Mouse (Mus musculus) layer of hippocampus, adult 8-10 months (tissue): ENCODE data around the gene Agrp. TPM values are rescaled to one million over a fixed set of nuclear protein-coding genes. Genes with fewer than 3 reads are reported as not detected.
A peak's percentile ranks its signal among the peaks of the same experiment; 100 is the strongest.
"Not testable (repeated sequence)": the region's sequence is repeated elsewhere in the genome, so short reads cannot be mapped to it uniquely, and the experiment has no call there.

Experiments used
- DNase-seq, 2 experiments: peaks; one replicate each; pipeline ENCODE4 v3.0.0; 2022; ENCODE audit warnings: low spot score in 2 of 2
- total RNA-seq, 4 experiments: library from RNA; stranded (reverse); gene quantifications; 2 replicates each; pipeline ENCODE4 v1.2.4; 2022

The Agrp gene
- total RNA-seq, 4 experiments from 2014 or later = 0.79 TPM; not detected in 3

DNA sequence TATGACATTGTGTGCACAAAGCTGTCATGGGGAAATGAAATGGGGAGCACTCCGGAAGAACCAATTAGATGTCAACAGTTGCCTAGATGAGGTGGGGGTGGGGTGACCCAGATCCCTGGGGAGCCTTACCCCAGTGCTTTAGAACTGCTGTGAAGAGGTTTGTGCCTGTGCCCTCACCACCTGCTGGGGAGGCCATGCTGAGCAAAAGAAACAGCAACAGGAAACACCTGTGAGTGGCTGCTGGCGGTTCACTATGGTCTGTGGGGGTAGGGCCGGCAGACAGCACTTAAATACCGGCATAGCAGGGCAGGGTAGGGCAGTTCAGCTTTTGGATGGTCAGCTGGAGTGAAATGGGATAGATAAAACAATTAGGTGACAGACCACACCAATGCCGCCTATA, 14.1 kb downstream of the Agrp start:
- no peak for DNase-seq

DNA sequence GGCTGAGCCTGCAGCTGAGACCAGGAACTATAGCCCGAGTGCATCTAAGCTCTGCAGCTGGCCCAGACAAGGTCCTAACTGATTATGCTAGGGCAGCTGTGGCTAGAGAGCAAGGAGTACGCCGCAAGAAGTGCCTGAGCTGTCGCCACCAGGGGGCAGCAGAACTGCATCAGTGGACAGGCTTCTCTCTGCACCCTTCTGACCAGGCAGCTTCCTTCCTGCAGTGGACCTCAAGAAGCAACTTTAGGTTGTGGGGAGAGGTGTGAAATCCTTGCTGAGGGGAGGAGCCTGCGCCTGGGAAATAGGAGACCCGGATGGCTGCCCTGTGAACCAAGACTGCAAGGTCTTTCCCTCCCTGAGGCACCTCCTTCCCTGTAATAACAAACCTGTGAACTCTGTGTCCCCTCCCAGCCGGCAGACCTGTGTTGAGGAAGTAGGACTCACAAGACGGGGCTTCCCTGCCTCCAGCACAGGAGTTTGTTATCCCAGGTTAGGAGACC, 14.7 kb downstream of the Agrp start:
- peak; percentile 88 to 97 for DNase-seq

DNA sequence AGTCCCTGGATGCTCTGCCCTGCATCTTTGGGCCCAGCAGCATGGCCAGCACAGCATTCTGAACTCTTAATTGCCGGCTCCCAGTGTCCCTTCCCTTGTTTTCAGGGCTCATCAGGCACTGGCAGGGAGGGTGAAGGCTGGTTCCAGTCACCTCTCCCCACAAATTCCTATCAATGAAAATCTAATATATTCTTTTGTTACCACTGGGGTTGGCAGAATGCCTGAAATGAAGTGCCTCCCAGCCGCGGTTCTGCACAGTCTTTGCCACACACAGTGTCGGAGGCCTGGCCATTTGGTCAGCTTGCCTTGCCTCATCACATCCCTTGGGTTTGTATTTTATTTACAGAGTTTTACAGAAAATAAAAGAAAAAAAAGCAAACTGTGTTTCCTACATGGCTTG, 15.4 kb downstream of the Agrp start:
- no peak for DNase-seq

DNA sequence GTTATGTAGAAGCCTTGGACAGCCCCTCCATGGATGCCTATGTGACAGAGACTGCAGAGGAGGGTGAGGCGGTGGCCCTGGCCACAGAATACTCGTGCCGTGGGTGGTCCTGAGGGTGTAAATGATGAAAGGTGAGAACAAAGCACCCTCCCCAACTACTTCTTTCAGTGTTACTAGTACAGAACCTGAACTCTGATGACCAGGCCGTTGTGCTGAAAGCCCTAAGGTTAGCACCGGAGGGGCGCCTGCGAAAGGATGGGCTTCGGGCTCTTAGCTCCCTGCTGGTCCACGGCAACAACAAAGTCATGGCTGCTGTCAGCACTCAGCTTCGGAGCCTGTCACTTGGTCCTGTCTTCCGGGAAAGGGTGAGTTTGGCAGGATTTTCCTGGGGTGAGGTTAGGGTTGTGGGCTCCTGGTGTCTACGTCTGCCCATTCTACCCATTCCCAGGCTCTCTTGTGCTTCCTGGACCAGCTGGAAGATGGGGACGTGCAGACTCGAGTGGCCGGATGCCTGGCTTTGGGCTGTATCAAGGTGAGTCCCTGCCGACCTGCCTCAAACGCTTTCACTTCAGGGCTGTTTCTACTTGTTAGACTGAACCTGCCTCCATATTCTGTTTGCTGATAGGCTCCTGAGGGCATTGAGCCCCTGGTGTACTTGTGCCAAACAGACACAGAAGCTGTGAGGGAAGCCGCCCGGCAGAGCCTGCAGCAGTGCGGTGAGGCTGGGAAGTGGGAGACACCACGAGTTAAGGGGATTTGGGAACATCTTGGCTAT, 16.1 kb downstream of the Agrp start:
- DNase-seq = no peak

DNA sequence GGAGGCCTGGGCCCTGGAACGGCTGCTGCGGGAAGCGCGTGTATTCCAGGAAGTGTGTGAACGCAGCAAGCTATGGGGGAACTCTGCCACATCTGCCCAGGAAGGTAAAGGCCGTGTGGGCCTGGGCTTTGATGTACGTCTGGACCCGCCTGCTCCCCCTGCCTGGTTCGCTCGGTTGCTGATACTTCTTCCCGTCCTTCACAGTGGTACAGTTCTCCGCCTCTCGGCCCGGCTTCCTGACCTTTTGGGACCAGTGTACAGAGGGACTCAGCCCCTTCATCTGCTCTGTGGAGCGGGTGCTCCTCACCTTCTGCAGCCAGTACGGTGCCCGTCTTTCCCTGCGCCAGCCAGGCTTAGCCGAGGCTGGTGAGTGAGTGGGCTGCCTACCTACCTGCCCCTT, 17.0 kb downstream of the Agrp start:
- DNase-seq = no peak

DNA sequence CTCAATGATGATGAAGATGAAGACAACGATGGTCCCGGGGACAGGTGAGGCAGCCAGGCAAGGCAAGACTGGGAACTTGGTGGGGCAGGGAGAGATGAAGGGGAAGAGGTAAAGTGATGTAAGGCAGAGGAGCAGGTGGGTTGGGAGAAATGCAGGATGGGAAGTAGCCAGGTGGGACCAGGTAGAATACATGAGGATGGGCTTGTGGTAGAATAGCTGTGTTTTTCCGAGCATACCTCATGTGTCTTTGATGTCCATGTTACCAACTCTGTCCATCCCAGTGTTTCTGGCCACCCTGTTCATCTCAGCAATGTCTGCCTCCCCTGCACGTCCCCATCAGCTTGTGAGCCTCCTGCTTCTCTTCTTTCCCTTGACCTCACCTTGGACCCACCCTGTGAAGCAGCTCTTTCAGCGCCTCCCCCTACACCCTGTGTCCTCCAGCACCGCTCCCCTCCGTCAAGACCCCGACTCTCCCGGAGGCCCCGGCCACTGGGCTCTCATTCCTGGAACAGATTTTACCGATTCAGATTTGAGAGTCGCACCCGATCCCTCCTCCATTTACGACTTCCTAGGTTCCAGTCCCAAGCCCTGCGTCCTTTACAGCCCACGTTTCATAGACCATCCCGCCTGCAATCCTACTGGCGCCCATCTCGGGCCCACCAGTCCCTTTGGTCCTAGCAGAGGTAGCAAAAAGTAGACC, 18.2 kb downstream of the Agrp start:
- DNase-seq = no peak

DNA sequence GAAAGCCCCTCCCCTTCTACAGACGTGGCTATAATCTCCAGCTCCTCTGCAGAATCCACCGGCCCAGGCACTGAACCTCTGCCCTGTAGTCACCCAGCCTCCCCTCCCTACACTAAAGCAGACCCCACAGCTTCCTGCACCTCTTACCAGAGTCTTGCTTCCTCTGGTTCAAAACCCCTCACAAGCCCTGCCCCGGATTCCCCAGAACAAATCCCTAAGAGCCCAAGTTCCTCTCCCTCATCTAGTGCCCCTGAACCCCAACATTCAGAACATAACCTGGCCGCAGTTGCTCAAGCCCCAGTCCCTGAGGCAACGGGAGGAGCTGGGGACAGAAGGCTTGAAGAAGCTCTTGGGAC, 18.9 kb downstream of the Agrp start:
- DNase-seq = no peak

DNA sequence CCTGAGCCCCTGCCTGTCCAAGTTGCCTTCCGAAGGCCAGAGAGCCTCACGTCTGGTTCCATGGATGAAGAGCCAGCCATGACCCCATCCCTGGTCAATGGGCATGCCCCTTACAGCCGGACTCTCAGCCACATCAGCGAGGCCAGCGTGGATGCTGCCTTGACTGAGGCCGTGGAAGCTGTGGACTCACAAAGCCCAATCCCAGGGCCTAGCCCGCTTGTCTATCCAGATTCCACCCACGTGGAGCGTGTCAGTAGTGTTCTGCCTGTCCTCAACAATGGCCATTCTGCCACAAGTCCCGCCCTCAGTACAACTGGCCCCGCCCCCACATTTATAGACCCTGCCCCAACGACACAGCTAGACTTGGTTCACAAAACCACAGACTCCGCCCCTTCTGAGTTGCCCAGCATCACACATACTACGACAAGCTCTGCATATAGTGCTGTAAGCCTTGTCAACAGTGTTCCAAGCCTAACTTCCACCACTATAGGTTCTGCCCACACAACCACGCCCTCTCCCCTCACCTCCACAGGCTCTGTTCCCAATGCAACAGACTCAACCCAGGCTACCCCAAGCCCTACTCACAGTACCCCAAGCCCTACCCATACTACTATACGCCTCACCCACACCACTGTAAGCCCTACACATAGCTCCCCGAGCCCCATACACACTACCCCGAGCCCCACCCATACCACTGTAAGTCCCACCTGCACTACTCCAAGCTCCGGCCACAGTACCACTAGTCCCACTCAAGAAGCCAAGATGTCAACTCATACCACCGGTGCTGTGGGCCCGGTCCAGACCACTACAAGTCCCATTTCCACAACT, 19.5 kb downstream of the Agrp start:
- no peak for DNase-seq

DNA sequence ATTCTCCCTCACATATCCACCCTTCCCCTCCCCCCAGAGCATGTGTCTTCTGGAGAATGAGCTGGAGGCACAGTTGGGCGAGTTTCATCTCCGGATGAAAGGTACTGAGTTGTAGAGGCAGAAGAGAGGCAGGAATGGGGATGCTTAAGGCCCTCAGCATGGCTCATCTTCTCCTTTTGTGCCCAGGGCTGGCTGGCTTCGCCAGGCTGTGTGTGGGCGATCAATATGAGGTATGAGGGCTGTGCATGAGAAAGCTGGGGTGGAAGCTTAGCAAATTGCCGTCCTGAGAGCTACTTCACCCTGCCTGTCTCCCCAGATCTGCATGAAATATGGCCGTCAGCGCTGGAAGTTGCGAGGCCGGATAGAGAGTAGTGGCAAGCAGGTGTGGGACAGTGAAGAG, 21.3 kb downstream of the Agrp start:
- DNase-seq = peak in 1 of 2 experiments; percentile 52

DNA sequence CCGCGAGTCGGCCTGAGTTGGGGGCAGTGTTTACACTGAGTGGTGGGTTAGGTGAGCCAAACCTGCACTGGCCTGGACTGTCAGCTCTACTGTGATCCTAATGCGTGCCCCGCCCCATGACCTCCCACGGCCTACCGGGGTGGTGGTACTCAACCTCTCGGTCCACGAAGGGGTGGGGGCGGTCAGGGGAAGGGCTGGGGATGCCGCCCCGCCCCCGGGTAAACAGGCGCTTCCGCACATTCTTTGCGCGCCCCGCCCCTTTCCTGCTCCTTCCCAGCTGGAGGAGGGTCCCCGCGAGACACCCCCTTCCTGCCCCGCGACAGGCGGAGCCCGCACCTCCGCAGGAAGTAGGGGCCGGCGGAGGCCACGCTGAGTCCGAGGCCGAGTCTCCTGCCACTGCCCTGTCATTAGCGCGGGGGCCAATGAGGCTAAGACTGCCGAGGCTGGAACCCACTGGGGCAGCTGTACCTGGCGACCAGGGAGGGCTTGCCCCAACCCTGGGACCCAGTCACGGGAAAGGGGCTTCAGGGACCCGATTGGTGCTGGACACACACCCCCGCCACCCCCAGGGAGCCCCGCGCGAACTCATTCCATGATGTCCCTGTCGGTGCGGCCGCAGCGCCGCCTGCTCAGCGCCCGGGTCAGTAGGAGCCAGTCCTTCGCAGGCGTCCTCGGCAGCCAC, 23.2 kb downstream of the Agrp start:
- no peak for DNase-seq

DNA sequence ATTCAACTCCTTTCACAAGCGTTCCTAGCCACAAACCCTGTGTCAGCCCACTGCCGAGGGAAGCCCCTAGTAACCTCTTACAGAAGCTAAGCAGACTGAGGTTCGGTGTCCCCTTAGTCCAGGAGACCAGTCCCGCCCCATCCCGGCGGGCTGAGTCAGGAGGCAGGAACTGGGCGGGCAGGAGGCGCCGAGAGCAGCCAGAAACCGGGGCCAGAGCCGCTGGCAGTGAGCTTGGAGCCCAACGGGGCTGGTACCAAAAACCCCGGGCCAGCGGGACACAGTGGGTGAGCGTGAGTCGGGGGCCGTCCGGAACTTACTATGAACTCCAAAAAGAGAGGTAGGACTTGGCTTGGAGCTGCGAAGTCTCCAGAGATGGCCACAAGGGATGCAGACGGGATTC, 24.2 kb downstream of the Agrp start:
- no peak for DNase-seq

DNA sequence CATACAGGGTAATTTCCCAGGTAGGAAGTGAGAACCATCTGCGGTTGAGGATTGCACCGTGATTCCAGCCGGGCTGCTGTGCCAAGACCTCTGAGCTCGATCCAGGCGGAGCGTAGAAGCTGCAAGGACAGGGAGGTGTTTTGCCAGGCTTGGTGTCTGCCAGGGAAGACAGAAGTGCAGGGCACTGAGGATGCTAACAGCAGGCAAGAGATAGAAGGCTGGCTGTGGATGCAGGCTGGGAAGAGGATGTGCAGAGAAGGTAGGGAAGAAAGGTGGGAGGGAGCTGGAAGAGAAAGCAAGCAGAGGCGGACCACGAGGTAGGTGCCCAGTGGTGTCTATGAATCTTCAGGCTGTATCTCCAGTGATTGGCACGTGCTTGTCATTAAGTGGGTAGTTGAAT, 25.4 kb downstream of the Agrp start:
- no peak for DNase-seq

DNA sequence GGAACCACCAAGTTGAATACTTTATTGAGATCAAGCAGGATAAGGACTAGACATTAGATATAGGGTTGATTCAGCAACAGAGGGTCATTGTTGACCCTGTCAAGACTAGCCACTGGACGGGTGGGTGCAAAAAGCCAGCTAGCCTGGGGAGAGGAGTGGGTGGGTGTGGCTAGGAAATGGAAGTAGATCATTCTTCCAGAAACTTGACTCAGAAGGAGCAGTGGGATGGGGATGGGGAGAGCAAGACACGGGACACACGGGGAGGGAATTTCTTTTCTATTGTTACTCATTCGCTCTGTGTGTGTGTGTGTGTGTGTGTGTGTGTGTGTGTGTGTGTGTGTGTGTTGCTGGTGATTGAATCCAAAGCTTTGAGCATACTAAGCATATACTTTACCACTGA, 27.4 kb downstream of the Agrp start:
- DNase-seq = no peak

DNA sequence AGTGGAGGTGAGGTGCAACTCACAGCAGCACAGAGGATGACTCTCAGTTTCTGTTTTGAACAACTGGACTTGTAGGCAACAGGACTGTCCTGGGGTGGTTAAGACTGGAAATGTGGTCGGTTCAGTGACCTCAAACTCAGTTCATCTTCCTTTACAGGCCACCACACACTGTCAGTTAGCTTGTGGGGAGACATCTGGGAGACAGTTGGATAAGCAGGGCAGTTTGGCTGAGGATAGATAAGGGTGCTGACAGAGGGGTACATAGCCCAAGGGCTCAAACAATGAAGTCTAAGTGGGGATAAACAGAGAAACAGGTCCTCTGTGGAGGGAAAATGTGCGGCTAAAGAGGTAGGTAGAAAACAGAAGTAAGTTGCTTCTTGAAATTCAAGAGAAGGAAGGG, 27.8 kb downstream of the Agrp start:
- no peak for DNase-seq

DNA sequence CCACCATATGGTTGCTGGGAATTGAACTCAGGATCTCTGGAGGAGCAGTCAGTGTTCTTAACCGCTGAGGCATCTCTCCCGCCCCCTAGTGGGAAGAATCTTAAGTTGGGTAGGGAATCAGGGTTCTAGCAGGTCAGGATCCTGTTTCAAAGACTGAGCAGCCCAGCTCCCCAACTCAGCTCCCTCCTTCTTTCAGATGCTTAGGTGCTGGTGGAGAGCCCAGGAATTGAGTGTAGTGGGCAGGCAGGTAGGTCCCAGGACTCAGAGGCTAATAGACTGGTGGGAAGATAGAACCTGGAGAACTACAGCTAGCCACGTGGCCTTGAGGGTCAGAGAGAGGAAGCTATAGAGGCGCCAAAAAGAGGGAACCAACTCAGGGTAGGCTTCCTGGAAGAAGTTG, 29.5 kb downstream of the Agrp start:
- DNase-seq = no peak

DNA sequence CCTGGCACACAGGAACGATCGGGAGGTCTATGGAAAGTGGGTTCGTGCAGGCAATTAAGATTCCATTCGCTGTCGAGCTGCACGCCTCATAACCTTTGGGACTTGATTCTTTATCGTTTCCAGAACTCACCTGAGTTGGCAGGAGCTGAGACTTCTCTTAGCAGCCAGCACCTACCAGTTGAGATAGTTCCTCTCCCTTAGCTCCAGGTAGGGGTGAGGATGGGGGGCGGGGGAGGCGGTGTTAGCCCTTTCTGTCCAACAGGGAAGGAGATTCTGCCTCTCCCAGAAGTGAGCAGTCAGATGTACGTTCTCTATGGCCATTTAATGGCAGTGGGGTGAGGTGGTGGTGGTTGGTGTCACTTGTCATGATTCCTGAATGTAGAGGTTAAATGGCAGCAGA, 30.1 kb downstream of the Agrp start:
- no peak for DNase-seq

DNA sequence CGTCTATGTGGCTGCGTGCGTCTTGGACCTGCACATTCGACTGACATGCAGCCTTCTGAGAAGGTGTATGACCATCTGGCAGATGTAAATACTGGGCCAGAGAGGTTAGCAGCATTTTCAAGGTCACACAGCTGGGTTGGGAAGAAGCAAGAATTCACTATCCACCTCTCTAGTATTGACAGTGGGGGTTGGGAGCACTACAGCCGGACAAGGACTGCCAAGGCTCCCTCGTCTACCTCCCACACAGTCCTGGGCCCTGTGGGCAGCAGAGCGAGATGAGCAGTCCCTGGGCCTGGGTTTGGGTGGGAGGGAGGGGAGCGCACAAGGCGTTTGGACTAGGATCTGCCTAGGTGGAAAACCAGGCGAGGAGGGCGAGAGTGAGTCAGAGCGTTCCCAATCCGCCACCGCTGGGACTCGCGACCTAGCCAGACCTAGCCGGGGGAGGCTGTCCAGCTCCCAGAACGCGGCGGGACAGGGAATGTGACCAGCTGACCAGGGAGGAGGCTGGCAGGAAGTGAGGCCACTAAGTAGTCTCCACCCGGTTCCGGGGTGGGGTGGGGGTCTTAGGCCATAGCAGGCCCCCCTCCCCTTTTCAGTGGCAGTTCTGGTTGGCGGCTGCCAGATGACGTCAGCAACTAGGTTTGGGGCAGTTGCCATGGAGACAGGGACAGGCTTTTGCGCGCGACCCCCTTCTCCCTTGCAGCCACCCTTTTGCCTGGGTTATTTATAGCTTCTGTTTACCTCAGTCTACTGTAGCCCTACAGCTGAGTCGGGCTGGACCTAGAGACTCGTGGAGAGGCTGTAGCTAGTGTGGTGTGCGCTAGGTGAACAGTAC, 30.8 kb downstream of the Agrp start:
- DNase-seq = peak; percentile 83

DNA sequence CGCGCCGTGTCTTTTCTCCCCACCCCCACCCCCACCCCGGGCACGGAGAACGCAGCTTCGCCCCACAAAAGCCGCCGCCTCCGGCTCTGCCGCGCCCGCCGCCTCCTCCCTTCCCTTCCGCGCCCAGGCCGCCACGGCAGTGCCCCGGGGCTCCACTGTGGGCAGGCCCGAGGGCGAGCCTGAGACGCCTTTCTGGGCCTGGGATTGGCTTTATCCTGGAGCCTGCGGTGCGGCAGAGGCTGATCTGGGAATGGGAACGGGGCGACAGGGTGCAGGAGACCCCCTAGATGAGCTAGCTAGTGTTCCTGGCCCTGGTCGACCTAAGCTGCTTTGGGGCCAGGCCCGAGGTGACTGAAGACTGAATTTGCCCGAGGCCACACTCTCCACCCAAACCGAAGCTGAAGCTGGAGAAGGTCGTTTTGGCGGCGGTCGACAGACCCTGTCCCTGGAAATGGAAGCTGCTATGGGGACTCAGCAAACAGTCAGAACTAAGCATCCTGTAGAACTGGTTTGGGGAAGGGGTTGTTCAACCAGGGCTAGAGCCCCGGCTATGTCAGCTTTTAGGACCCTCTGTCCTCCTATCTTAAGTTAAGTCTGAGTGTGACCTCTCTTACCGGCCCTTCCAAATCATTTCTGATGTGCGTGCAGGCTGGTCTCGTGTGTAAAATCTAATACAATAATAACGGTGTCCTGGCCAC, 31.6 kb downstream of the Agrp start:
- no peak for DNase-seq

DNA sequence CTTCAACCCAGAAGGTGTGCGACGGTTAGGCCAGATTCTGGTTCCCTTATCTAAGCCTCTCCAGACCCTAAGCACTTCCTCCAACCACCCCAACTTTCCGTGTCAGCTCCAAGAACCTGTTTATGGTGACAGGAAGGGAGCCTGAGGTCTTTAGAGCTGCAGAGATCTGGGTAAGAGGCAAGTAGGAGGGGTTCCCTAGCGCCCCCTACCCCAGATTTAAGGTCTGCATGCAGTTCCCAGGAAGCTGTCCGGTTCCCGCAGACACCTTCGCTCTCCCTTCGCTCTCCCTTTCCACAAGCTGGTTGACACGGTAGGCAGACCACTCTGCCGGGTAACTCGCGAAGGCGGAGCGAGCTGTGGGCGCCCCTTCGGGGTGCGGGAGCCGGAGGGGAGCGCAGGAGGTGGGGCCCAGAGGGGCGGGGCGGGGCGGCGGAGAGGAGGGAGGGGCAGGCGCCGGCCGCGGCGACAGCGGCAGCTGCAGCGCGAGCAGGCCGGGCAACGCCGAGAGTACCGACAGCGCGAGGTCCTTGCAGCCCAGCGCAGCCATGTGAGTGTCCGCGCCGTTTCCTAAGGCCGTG, 32.3 kb downstream of the Agrp start, which contains the start of gene Ripor1:
Gene Ripor1, plus strand, starts transcription at position 452 of the 578 bp plus-strand sequence.
- no peak for DNase-seq

DNA sequence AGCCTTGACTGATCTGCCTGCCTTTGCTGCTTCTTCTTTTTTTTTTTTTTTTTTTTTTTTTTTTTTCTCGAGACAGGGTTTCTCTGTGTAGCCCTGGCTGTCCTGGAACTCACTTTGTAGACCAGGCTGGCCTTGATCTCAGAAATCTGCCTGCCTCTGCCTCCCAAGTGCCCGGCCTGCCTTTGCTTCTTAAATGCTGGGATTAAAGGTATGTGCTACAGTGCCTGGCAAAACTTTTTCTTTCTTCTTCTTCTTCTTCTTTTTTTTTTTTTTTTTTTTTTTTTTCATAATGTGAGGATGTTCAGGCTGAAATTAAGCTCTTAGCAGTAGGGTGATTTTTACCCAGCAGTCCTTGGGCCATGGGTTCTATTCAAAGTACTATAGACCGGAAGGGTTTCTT, 34.7 kb downstream of the Agrp start:
- DNase-seq = not testable (repeated sequence)
